Mouse (Mus musculus): ENCODE results near the gene Mtus2.

Gene Mtus2

GRCm38 (mm10) chr5:148344374-148344773 is 387.3 kb downstream of the Mtus2 start:
- no peak for DNase-seq (ENCODE audit: extremely low spot score)

- DNase-seq (ENCODE audit: extremely low spot score): no peak
Observed at GRCm38 (mm10) chr5:148346543-148346942, 389.4 kb downstream of the Mtus2 start.

GRCm38 (mm10) chr5:148348153-148348552 is 391.0 kb downstream of the Mtus2 start:
- DNase-seq (ENCODE audit: extremely low spot score): no peak

GRCm38 (mm10) chr5:148349327-148350011 is 392.3 kb downstream of the Mtus2 start:
- no peak for DNase-seq (ENCODE audit: extremely low spot score)

- DNase-seq (ENCODE audit: extremely low spot score): no peak
Observed at GRCm38 (mm10) chr5:148353429-148353828, 396.3 kb downstream of the Mtus2 start.

- DNase-seq (ENCODE audit: extremely low spot score): no peak
Observed at GRCm38 (mm10) chr5:148354536-148354935, 397.4 kb downstream of the Mtus2 start.

GRCm38 (mm10) chr5:148355822-148356221 is 398.7 kb downstream of the Mtus2 start:
- no peak for DNase-seq (ENCODE audit: extremely low spot score)

- DNase-seq (ENCODE audit: extremely low spot score): no peak
Observed at GRCm38 (mm10) chr5:148357168-148357567, 400.0 kb downstream of the Mtus2 start.

- no peak for DNase-seq (ENCODE audit: extremely low spot score)
Observed at GRCm38 (mm10) chr5:148359131-148359530, 402.0 kb downstream of the Mtus2 start.

GRCm38 (mm10) chr5:148360922-148361758 is 404.0 kb downstream of the Mtus2 start:
- peak; percentile 9 for DNase-seq (ENCODE audit: extremely low spot score)

- no peak for DNase-seq (ENCODE audit: extremely low spot score)
Observed at GRCm38 (mm10) chr5:148361759-148362010, 404.6 kb downstream of the Mtus2 start.

GRCm38 (mm10) chr5:148362296-148362695 is 405.2 kb downstream of the Mtus2 start:
- DNase-seq (ENCODE audit: extremely low spot score): no peak

- no peak for DNase-seq (ENCODE audit: extremely low spot score)
Observed at GRCm38 (mm10) chr5:148363441-148364113, 406.5 kb downstream of the Mtus2 start.

All from embryo, embryonic 9.5 days (tissue).